Mouse (Mus musculus) layer of hippocampus, postnatal 14 days (tissue): ENCODE results near the gene Ncl. TPM values are rescaled to one million over a fixed set of nuclear protein-coding genes. Genes with fewer than 3 reads are reported as not detected.

Experiments
- microRNA-seq, 2 experiments: library from miRNA; unstranded; fragments of <30 nt; microRNA quantifications; one replicate each; pipeline ENCODE4 v1.2.0; 2021
- total RNA-seq, 2 experiments: library from RNA; stranded (reverse); gene quantifications; 2 replicates each; pipeline ENCODE4 v1.2.3; 2021

The Ncl gene
- total RNA-seq, 2 experiments from 2014 or later: 156 to 157 TPM

Small RNA genes within 50 kb of the gene (microRNA-seq; reads per million reads assigned to microRNA genes)
- gene mmu-mir-3535: 19.8 to 46.4 reads per million in 2 experiments

Other genes starting within 250 kb of the Ncl start
- gene Htr2b, start 247.4 kb downstream of the Ncl start, total RNA-seq: under 1 TPM in 1 of 2 experiments, not detected in 1; 0.17 TPM
- gene Gm21972, start 225.8 kb downstream of the Ncl start, total RNA-seq: 1 to 10 TPM; 2.4 to 4.8 TPM
- 10 to 100 TPM; 35.7 to 37.2 TPM for gene Armc9, start 204.6 kb downstream of the Ncl start, total RNA-seq
- gene B3gnt7, start 56.6 kb downstream of the Ncl start, total RNA-seq: 1 to 10 TPM; 2.4 to 2.6 TPM
- gene Nmur1, start 66.8 kb upstream of the Ncl start, total RNA-seq: not detected
- not detected for gene Tex44, start 66.9 kb upstream of the Ncl start, total RNA-seq
- gene Ptma, start 167.3 kb upstream of the Ncl start, total RNA-seq: 100 to 1,000 TPM; 453 to 549 TPM
- gene Pde6d, start 223.2 kb upstream of the Ncl start, total RNA-seq: 10 to 100 TPM; 57.8 to 61.8 TPM
- 10 to 100 TPM; 22.8 to 24.4 TPM for gene Cops7b, start 223.5 kb upstream of the Ncl start, total RNA-seq